In genomic region chr16:5382930-5383329, GRCm38 (mm10) we compare ENCODE assay signal across 17 mouse cellular contexts.
DNase-seq lines count a peak whose midpoint lies in the region; ATAC-seq and TF ChIP-seq lines count a peak whose summit lies in the region.
"Had no signal": no experiment of that assay in that cellular context is flagged by ENCODE, and none has a peak within 500 bp of the region (broad histone marks: within the 10 kb centered on the region; RNA-seq: fewer than 3 reads in every experiment).

No protein-coding gene starts in this region.

- TF ChIP-seq POLR2A in brain, embryonic 14.5 days (IDR thresholded peaks at IDR 0.05; ENCODE audit: borderline replicate concordance, extremely low read depth, insufficient read depth, insufficient read length, poor library complexity, severe bottlenecking): no peak

- H3K9ac ChIP-seq in forebrain, postnatal 0 days: no peak overlapping the region
- no peak overlapping the region for H3K9ac ChIP-seq in kidney, embryonic 16.5 days (replicated peaks; ENCODE audit: low read length)
- H3K9ac ChIP-seq: embryonic facial prominence, embryonic 15.5 days; midbrain, embryonic 12.5 days; neural tube, embryonic 15.5 days; stomach, embryonic 15.5 days had no signal

- no peak overlapping the region for H3K4me2 ChIP-seq in forebrain, postnatal 0 days (ENCODE audit: low read depth)
- H3K4me2 ChIP-seq in kidney, embryonic 16.5 days (replicated peaks; ENCODE audit: low read depth, low read length): no peak overlapping the region
- H3K4me2 ChIP-seq: embryonic facial prominence, embryonic 15.5 days; liver, embryonic 11.5 days; midbrain, embryonic 12.5 days; neural tube, embryonic 15.5 days; stomach, embryonic 15.5 days had no signal

- no peaks in the 10 kb centered on the region for H3K9me3 ChIP-seq in forebrain, postnatal 0 days (ENCODE audit: low read length)
- no peaks in the 10 kb centered on the region for H3K9me3 ChIP-seq in kidney, embryonic 16.5 days (ENCODE audit: low read length)
- H3K9me3 ChIP-seq: embryonic facial prominence, embryonic 15.5 days; midbrain, embryonic 12.5 days; neural tube, embryonic 15.5 days; stomach, embryonic 15.5 days had no signal

- H3K27me3 ChIP-seq in forebrain, postnatal 0 days (ENCODE audit: insufficient read depth, low read length): no peaks in the 10 kb centered on the region
- no peaks in the 10 kb centered on the region for H3K27me3 ChIP-seq in kidney, embryonic 16.5 days (ENCODE audit: insufficient read depth, low read length)
- H3K27me3 ChIP-seq: embryonic facial prominence, embryonic 15.5 days; midbrain, embryonic 12.5 days; neural tube, embryonic 15.5 days; stomach, embryonic 15.5 days had no signal

- H3K27ac ChIP-seq in forebrain, postnatal 0 days (ENCODE audit: low read depth, low read length): peak overlapping the region; percentile 67
- no peak overlapping the region for H3K27ac ChIP-seq in kidney, embryonic 16.5 days (ENCODE audit: low read length)
- H3K27ac ChIP-seq: embryonic facial prominence, embryonic 15.5 days; gastrocnemius, adult 2 months; neural tube, embryonic 15.5 days; stomach, embryonic 15.5 days had no signal

- peak; percentile 44 for DNase-seq in layer of hippocampus, adult 9-11 months
- no peak for DNase-seq in layer of hippocampus, postnatal 10 days (ENCODE audit: low spot score in 2 of 2)
- peak; percentile 36 for DNase-seq in brain, embryonic 14.5 days (ENCODE audit: low read depth)
- peak; percentile 30 for DNase-seq in forebrain, postnatal 0 days
- DNase-seq in right cerebral cortex, adult 2 months (ENCODE audit: low spot score in 2 of 2): peak; percentile 33 to 43
- no peak for DNase-seq in lung, postnatal 36 days
- DNase-seq: adrenal gland, adult 8-10 months; cerebellum, postnatal 25 days; heart, postnatal 36 days had no signal

- 0 out of 2 replicates have a peak, but pooled peaks cover 2% of the 10 kb centered on the region for H3K4me1 ChIP-seq in forebrain, postnatal 0 days (ENCODE audit: insufficient read depth)
- H3K4me1 ChIP-seq in kidney, embryonic 16.5 days (ENCODE audit: insufficient read depth, low read length): no peaks in the 10 kb centered on the region; the same call in 1 of the 2 replicates
- H3K4me1 ChIP-seq: embryonic facial prominence, embryonic 15.5 days; midbrain, embryonic 12.5 days; stomach, embryonic 15.5 days had no signal

- no peak for TF ChIP-seq CTCF in brain, embryonic 14.5 days (IDR thresholded peaks at IDR 0.05; ENCODE audit: borderline replicate concordance, extremely low read depth, insufficient read depth, insufficient read length)
- no peak for TF ChIP-seq CTCF in forebrain, postnatal 0 days (IDR thresholded peaks at IDR 0.05; ENCODE audit: low read depth)

- H3K36me3 ChIP-seq in forebrain, postnatal 0 days (ENCODE audit: insufficient read depth): no peaks in the 10 kb centered on the region
- H3K36me3 ChIP-seq in kidney, embryonic 16.5 days (ENCODE audit: insufficient read depth, low read length): no peaks in the 10 kb centered on the region
- H3K36me3 ChIP-seq: embryonic facial prominence, embryonic 15.5 days; midbrain, embryonic 12.5 days; neural tube, embryonic 15.5 days; stomach, embryonic 15.5 days had no signal

- peak; percentile 42 for ATAC-seq in forebrain, postnatal 0 days
- ATAC-seq in kidney, embryonic 16.5 days (ENCODE audit: low FRiP score, low TSS enrichment): no peak
- ATAC-seq: lung, postnatal 0 days had no signal

- WGBS in forebrain, postnatal 0 days: 23% methylated on average over 4 of the region's 4 CpGs
- 31% methylated on average over 4 of the region's 4 CpGs for WGBS in kidney, embryonic 16.5 days

- H3K4me3 ChIP-seq in forebrain, postnatal 0 days (ENCODE audit: low read depth, low read length): no peak overlapping the region
- no peak overlapping the region for H3K4me3 ChIP-seq in kidney, embryonic 16.5 days (ENCODE audit: low read length)
- H3K4me3 ChIP-seq: embryonic facial prominence, embryonic 15.5 days; gastrocnemius, adult 2 months; midbrain, embryonic 12.5 days; neural tube, embryonic 15.5 days; stomach, embryonic 15.5 days had no signal

Comparison
In these comparisons a context has a peak if more than half of its experiments do, and no peak if none do; other contexts are left out.
1. DNase-seq: peak in layer of hippocampus, adult 9-11 months (single experiment), brain, embryonic 14.5 days (single experiment), forebrain, postnatal 0 days (single experiment) and right cerebral cortex, adult 2 months (2 of 2); none in layer of hippocampus, postnatal 10 days (0 of 2) and lung, postnatal 36 days (single experiment).